Mouse (Mus musculus) cerebellum, postnatal 36 days (tissue): ENCODE measurements around the gene Gm16440.
A peak's percentile ranks its signal among the peaks of the same experiment; 100 is the strongest.
"Not testable (repeated sequence)": the region's sequence is repeated elsewhere in the genome, so short reads cannot be mapped to it uniquely, and the experiment has no call there.

Source experiments
- DNase-seq, 2 experiments: peaks; one replicate each; pipeline ENCODE4 v3.0.0; 2021 to 2022; ENCODE audit warnings: mixed read lengths in 2 of 2

Gm16440 gene

DNA sequence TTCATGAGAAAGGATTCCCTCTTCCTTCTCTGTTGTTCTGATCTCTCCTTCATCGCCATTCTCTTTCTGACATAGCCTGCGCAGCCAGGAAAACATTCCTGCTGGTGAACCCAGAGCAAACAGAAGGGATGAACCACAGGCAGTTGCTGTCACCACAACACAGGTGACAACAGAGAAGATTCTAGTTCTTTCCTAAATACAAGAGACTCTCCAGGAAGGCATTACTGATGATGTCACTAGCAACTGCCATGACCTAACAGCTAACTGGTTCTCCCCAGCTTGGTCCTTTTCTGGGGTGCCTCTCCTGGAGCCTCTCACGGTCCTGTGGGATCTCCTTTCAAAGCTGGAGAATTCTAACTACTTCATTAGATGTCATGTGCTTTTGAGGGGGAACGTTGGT lies at the start of gene Gm16440:
TSS of gene Gm16440 (minus strand) at position 101 of the 400 bp plus-strand sequence.
- DNase-seq: not testable (repeated sequence)

GRCm38 (mm10) chr14:6426766-6427165 lies 36.6 kb upstream of the Gm16440 start:
- peak in 1 of 2 experiments; percentile 9 for DNase-seq

DNA sequence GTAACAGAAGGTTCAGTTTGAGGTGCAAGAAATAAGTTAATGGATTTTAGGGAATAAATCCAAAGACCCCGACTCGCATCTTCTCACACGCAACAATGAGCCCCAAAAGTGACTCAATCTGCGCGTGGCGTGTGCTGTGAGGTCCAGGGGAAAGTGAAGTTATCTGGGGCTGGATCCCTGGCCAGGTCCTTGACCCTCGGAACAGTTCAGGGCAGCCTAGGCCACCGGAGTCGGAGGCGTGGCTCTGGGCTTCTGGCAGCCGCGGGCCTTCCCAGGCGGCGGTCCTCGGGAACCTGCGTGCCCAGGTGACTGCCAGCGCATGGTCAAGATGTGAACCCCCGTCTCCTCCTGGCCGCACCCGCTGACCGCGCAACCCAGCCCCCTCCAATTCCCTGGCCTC lies 36.2 kb upstream of the Gm16440 start:
- peak in 1 of 2 experiments; percentile 2 for DNase-seq

GRCm38 (mm10) chr14:6412382-6412781 lies 22.3 kb upstream of the Gm16440 start, which contains the start of gene Gm3591:
Gene Gm3591, minus strand, starts transcription at chr14:6412482.
- not testable (repeated sequence) for DNase-seq

DNA sequence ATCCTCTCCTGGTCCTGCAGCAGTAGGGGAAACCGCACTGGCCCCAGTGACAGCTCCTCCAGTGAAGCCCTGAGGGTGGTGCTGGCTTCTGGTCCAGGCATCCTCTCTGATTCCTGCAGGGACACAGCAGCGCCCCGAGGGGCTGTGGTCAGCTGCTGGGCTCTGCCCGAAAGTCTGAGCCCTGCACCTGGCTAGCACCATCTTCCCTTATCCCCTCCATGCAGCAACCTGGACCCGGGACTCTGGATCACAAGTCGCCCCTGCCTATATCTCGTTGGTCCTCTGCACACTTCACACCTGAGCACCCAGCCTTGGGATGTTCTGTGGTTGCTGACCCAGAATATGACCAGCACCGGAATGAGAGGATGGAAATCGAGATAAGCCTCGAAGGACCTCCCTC lies 46.5 kb downstream of the Gm16440 start, which contains the start of gene Gm3618:
TSS of gene Gm3618 (minus strand) at position 101 of the 400 bp plus-strand sequence.
- DNase-seq: not testable (repeated sequence)
